Mouse (Mus musculus) spleen, postnatal 4 days (tissue): ENCODE measurements around the gene Dock7.
A peak's percentile ranks its signal among the peaks of the same experiment; 100 is the strongest.

Experiments used
- DNase-seq, 2 experiments: peaks; one replicate each; pipeline ENCODE4 v3.0.0; 2022; ENCODE audit warnings: low spot score in 2 of 2

Gene Dock7

GRCm38 (mm10) chr4:98917724-98918123, 203.0 kb downstream of the Dock7 start:
- no peak for DNase-seq

GRCm38 (mm10) chr4:98910246-98910645, 210.5 kb downstream of the Dock7 start:
- DNase-seq: peak in 1 of 2 experiments; percentile 36

GRCm38 (mm10) chr4:98887148-98887547, 233.6 kb downstream of the Dock7 start:
- DNase-seq: no peak
